Mouse (Mus musculus) hindbrain, embryonic 10.5 days (tissue): Measurements from ENCODE around the gene Psmb8. TPM values are rescaled to one million over a fixed set of nuclear protein-coding genes. Genes with fewer than 3 reads are reported as not detected.

Experiments used
- DNase-seq: peaks from one replicate; pipeline ENCODE4 v3.0.0-alpha.2; 2017; ENCODE audit warnings: low spot score
- H3K27ac ChIP-seq: fragments of 300-500 bp; sonication (generic); 2 replicates; pipeline ENCODE4 v1.5.1; 2016; ENCODE audit warnings: mild to moderate bottlenecking, moderate library complexity
- H3K27me3 ChIP-seq: fragments of 300-500 bp; sonication (generic); 2 replicates; pipeline ENCODE4 v1.6.1; 2016; ENCODE audit warnings: mild to moderate bottlenecking; ENCODE audit not compliant: poor library complexity, insufficient read depth, severe bottlenecking
- H3K36me3 ChIP-seq: fragments of 300-500 bp; sonication (generic); 2 replicates; pipeline ENCODE4 v1.6.1; 2016; ENCODE audit warnings: mild to moderate bottlenecking, moderate library complexity
- H3K4me1 ChIP-seq: fragments of 300-500 bp; sonication (generic); replicated peaks from 2 replicates; pipeline ENCODE4 v1.6.1; 2016; ENCODE audit warnings: mild to moderate bottlenecking
- H3K4me3 ChIP-seq: fragments of 300-500 bp; sonication (generic); 2 replicates; pipeline ENCODE4 v1.5.1; 2016; ENCODE audit warnings: mild to moderate bottlenecking, moderate library complexity
- H3K9me3 ChIP-seq: fragments of 300-500 bp; sonication (generic); 2 replicates; pipeline ENCODE4 v1.6.1; 2016; ENCODE audit warnings: mild to moderate bottlenecking, moderate library complexity
- WGBS: fragments of 180-500 bp; shearing (Covaris S2); methylation state at CpG from one replicate; pipeline ENCODE4 v1.1.7; 2016; 5-methylcytosine and 5-hydroxymethylcytosine counted together
- polyA plus RNA-seq: library from polyadenylated mRNA; unstranded; fragments of >200 nt; fragmentation: Nextera tagmentation; extraction: Ambion mirVana; gene quantifications from 2 replicates; pipeline ENCODE4 v1.2.1, GENCODE M21; 2016

Gene Psmb8
- polyA plus RNA-seq, 1 experiment from 2014 or later, result 1.8 TPM

DNA sequence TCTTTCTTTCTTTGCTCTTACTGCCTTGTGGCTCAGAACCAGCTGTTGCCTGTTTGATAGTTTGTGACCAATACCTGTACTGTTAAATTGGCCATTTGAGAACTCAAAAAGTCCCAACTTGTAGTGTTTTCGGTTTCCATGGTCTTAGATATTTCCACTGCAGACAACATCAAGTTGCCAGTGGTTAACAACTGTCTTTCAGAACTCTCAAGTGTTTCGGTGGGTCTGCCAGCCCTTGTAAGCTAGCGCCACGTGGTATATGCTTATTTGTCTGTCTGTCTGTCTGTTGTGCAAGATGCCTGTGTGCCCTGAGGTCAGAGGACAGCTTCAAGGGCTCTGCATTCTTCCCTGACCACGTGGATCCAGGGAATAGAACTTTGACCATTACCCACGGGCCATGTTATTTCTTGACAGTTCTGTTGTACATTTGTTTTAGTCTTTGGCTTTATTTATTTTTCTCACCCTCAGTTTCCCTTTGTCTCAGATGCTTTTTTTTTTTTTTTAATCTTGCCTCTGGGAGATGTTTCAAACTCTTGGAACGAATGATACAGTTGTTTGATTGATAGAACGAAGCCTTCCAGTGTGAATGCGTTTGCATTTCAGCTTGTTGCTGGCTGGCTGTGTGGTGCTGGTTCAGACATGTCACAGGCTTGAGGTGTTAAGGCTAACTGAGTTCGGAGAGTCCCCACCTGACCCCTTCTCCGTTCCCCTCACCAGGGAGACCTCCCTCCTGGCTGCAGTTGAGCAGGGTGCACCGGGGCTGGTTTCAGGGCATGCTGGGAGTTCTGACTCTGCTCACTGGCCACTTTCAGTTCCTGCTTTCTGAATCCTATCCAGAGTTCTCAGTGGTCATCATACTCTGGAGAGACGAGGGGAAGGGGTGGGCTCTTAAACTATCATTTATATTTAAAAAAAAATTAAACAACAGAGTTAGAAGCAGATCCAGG lies 17.3 kb upstream of the Psmb8 start:
- no peaks in the 10 kb centered on the region for H3K36me3 ChIP-seq
- 74% methylated on average over 13 of the region's 13 CpGs for WGBS
- peaks cover 23% of the 10 kb centered on the region for H3K27me3 ChIP-seq
- no peak for DNase-seq
- H3K27ac ChIP-seq, result no peak overlapping the region
- H3K4me3 ChIP-seq, result no peak overlapping the region
- peaks cover 13% of the 10 kb centered on the region for H3K9me3 ChIP-seq
- no peaks in the 10 kb centered on the region for H3K4me1 ChIP-seq

DNA sequence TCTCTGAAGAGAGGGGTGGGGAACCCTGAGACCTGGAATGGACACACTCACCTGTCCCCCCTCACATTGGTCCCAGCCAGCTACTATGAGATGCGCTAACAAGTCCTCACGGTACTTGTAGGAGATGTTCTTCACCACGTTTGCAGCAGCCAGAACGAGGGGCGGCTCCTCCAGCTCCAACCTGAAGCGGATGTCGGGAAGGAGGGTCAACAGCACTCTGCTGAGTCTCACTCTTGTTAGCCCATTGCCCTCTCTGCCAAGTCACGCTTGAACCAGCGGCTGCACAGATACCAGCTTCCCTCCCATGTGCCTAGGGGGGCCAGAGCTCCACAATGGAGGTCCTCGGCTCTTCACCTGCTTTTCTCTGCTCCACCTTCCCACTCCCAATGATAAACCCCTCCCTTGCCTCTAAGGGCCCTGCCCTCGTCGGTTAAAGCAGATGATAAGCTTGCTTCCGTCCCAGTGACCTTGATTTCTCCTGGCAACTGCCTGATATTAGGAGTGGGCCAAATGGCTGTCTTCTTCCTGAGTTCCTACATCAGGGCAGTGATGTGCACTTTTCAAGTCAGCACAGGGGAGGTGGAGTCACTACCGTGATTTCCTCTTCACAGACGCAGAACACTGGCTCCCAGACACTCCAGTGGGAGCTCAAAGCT lies 13.8 kb upstream of the Psmb8 start:
- WGBS, result 83% methylated on average over 15 of the region's 15 CpGs
- no peak overlapping the region for H3K27ac ChIP-seq
- DNase-seq, result no peak
- H3K27me3 ChIP-seq, result peaks cover 57% of the 10 kb centered on the region
- peaks cover 19% of the 10 kb centered on the region for H3K4me1 ChIP-seq
- no peak overlapping the region for H3K4me3 ChIP-seq
- H3K9me3 ChIP-seq, result no peaks in the 10 kb centered on the region
- no peaks in the 10 kb centered on the region for H3K36me3 ChIP-seq

DNA sequence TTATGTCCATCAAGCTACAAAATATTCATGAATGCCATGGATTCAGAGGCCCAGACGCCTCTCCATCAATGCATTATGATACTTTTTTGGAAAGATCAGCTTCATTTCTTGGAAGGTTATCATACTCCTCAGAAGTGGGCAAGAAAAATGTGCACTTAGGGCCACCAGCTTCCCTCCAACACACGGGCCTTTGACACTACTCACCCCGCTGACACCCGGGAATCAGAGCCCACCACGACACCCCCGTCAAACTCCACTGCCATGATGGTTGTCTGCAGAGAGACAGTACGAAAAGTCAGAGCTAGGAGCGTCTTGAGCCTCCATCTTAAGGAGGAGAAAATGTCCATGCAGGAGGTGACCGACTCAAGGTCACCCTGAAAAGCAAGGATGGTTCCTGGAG lies 12.0 kb upstream of the Psmb8 start:
- no peaks in the 10 kb centered on the region for H3K9me3 ChIP-seq
- H3K27ac ChIP-seq, result no peak overlapping the region
- no peaks in the 10 kb centered on the region for H3K36me3 ChIP-seq
- 89% methylated on average over 9 of the region's 9 CpGs for WGBS
- H3K4me3 ChIP-seq, result no peak overlapping the region
- H3K4me1 ChIP-seq, result peaks cover 19% of the 10 kb centered on the region
- H3K27me3 ChIP-seq, result peaks cover 75% of the 10 kb centered on the region
- DNase-seq, result no peak

DNA sequence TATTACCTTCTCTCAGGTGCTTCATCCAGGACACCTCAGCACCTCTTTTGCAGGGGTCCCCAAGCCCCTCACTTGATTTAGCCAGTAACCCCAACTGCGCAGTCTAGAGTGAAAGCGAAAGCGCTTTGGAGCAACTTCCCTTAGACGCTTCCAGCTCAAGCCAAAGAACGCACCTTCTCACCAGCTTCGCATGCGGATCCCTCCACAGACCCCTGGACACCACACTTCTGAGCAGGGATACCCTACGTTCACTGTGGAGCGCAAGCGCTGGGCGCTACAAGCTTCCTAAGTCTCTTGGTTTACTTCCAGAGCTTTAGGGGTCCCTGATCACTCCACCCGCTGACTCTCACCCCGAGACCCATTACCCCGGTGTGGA lies 10.6 kb upstream of the Psmb8 start:
- H3K9me3 ChIP-seq, result no peaks in the 10 kb centered on the region
- H3K4me1 ChIP-seq, result peaks cover 19% of the 10 kb centered on the region
- H3K4me3 ChIP-seq, result peak overlapping the region; percentile 56
- H3K36me3 ChIP-seq, result no peaks in the 10 kb centered on the region
- peak overlapping the region; percentile 35; the same call in 1 of the 2 replicates for H3K27ac ChIP-seq
- peaks cover 86% of the 10 kb centered on the region for H3K27me3 ChIP-seq
- 4% methylated on average over 14 of the region's 14 CpGs for WGBS
- no peak for DNase-seq

DNA sequence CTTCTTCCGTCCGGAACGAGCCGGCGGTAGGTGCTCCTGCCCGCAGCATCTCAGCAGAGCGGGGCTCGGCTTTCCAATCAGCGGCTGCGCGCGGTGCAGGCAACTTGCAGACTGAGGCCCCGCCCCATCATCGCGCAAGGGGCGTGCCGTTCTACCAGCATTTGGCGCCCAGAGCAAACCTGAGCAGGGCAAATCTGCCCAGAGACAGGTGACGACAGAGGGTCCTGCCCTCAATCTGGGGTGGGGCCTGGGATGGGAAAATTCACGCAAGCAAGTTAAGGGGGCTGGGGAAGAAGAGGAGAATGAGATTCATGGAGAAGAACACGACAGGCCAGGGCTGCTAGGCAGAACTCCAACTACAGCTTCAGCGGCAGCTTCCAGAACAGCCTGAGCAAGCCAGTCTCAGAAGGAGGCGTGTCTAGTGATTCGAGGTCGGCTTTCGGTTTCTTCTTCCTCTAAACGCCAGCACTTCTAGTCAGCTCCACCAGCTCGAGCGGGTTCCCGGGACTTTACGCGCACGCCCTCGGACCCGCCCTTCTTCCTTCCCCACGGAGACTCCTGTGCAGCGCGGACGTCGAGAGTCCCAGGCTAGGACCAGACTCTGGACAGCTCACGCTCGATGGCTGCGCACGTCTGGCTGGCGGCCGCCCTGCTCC lies 10.1 kb upstream of the Psmb8 start, which contains the start of the genes Tap1 and Psmb9:
Gene Tap1, plus strand, starts transcription at position 293 of the 656 bp plus-strand sequence.
Gene Psmb9, minus strand, starts transcription at position 504 of the 656 bp plus-strand sequence.
- Histone ChIP-seq H3K36me3 (no peaks in the 10 kb centered on the region), H3K9me3 (no peaks in the 10 kb centered on the region), H3K27ac (peak within 1 kb of the TSS; percentile 57), H3K27me3 (peaks cover 92% of the 10 kb centered on the region), H3K4me3 (peak within 1 kb of the TSS; percentile 56), H3K4me1 (peaks cover 19% of the 10 kb centered on the region)
- WGBS, result under 1% methylated on average over 46 of the region's 46 CpGs
- DNase-seq, result peak; percentile 92

DNA sequence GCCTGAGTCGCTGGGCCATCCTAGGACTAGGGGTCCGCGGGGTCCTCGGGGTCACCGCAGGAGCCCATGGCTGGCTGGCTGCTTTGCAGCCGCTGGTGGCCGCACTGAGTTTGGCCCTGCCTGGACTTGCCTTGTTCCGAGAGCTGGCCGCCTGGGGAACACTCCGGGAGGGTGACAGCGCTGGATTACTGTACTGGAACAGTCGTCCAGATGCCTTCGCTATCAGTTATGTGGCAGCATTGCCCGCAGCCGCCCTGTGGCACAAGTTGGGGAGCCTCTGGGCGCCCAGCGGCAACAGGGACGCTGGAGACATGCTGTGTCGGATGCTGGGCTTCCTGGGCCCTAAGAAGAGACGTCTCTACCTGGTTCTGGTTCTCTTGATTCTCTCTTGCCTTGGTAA lies 9.5 kb upstream of the Psmb8 start:
- H3K27ac ChIP-seq, result peak overlapping the region; percentile 57
- peak overlapping the region; percentile 56 for H3K4me3 ChIP-seq
- H3K36me3 ChIP-seq, result no peaks in the 10 kb centered on the region
- H3K9me3 ChIP-seq, result no peaks in the 10 kb centered on the region
- peaks cover 19% of the 10 kb centered on the region for H3K4me1 ChIP-seq
- H3K27me3 ChIP-seq, result peaks cover 98% of the 10 kb centered on the region
- 3% methylated on average over 20 of the region's 20 CpGs for WGBS
- DNase-seq, result no peak

DNA sequence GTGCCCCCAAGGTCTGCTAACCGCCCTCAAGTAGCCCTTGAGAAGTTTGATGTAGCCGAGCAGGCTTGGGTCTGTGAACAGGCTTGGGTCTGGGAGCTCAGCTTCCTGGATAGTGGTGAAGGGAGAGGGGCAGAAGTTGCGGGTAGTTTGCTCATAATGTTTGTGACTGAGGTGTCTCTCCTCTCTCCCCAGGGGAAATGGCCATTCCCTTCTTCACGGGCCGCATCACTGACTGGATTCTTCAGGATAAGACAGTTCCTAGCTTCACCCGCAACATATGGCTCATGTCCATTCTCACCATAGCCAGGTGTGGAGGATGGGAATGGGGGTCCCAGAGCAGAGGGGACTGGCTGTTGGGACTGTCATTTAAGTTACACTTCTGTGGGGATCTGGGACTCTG lies 8.5 kb upstream of the Psmb8 start:
- no peaks in the 10 kb centered on the region for H3K9me3 ChIP-seq
- no peak overlapping the region for H3K27ac ChIP-seq
- no peaks in the 10 kb centered on the region for H3K36me3 ChIP-seq
- H3K27me3 ChIP-seq, result peaks cover 98% of the 10 kb centered on the region
- WGBS, result 77% methylated on average over 6 of the region's 6 CpGs
- no peak overlapping the region for H3K4me3 ChIP-seq
- H3K4me1 ChIP-seq, result peaks cover 19% of the 10 kb centered on the region
- DNase-seq, result no peak

DNA sequence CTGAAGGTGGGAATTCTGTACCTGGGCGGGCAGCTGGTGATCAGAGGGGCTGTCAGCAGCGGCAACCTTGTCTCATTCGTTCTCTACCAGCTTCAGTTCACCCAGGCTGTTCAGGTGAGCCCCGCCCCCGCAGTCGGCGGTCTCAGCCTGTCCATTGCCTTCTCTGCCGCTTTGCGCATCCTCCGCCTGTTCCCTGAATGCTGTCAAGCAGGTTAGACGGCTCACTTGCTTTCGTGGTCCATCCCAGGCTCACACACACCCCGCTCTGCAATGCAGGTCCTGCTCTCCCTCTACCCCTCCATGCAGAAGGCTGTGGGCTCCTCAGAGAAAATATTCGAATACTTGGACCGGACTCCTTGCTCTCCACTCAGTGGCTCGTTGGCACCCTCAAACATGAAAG lies 4.7 kb upstream of the Psmb8 start:
- DNase-seq, result no peak
- peaks cover 16% of the 10 kb centered on the region for H3K4me1 ChIP-seq
- H3K9me3 ChIP-seq, result no peaks in the 10 kb centered on the region
- WGBS, result 25% methylated on average over 16 of the region's 16 CpGs
- H3K4me3 ChIP-seq, result no peak overlapping the region
- peaks cover 99% of the 10 kb centered on the region for H3K27me3 ChIP-seq
- no peaks in the 10 kb centered on the region for H3K36me3 ChIP-seq
- no peak overlapping the region for H3K27ac ChIP-seq

DNA sequence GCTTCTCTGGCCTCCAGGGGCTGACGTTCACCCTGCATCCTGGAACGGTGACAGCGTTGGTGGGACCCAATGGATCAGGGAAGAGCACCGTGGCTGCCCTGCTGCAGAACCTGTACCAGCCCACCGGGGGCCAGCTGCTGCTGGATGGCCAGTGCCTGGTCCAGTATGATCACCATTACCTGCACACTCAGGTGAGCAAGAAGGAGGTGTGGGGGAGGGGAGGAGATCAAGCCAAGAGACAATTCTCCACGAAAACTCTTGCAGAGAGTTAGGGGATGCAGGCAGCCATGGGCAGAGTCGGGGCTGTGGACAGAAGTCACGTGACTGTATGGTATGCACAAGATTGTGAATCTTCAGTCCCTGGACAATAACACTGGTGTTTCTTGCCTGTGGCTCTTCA lies 4.1 kb upstream of the Psmb8 start:
- no peaks in the 10 kb centered on the region for H3K36me3 ChIP-seq
- no peak overlapping the region for H3K4me3 ChIP-seq
- H3K27me3 ChIP-seq, result peaks cover 99% of the 10 kb centered on the region
- no peaks in the 10 kb centered on the region for H3K9me3 ChIP-seq
- no peak overlapping the region for H3K27ac ChIP-seq
- DNase-seq, result no peak
- H3K4me1 ChIP-seq, result peaks cover 17% of the 10 kb centered on the region
- WGBS, result 62% methylated on average over 8 of the region's 8 CpGs

DNA sequence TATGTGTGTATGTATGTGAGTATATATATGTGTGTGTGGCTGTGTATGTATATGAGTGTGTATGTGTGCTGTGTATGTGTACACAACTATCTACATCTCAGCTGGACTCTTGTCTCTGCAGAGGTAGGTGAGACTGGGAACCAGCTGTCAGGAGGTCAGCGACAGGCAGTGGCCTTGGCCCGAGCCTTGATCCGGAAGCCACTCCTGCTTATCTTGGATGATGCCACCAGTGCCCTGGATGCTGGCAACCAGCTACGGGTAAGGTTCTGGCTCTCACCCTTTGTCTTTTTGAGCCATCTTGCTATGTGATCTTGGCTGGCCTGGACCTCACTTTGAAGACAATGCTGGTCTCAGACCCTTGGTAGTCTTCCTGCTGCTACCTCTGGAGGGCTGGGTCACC lies 2.8 kb upstream of the Psmb8 start:
- H3K9me3 ChIP-seq, result no peaks in the 10 kb centered on the region
- peaks cover 98% of the 10 kb centered on the region for H3K27me3 ChIP-seq
- H3K4me1 ChIP-seq, result peaks cover 19% of the 10 kb centered on the region
- no peak overlapping the region for H3K27ac ChIP-seq
- H3K4me3 ChIP-seq, result no peak overlapping the region
- no peak for DNase-seq
- WGBS, result 88% methylated on average over 4 of the region's 4 CpGs
- H3K36me3 ChIP-seq, result no peaks in the 10 kb centered on the region

DNA sequence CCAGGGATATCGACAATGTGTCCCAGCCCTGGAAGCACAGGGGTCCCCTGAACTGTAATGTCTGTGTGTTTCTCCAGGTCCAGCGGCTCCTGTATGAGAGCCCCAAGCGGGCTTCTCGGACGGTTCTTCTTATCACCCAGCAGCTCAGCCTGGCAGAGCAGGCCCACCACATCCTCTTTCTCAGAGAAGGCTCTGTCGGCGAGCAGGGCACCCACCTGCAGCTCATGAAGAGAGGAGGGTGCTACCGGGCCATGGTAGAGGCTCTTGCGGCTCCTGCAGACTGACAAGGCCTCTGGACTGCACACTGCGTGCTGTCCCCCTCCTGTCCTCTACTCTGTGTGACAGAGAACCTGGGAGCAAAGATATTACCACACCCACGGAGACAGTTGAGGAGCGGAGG lies 1.0 kb upstream of the Psmb8 start:
- Histone ChIP-seq H3K9me3 (no peaks in the 10 kb centered on the region), H3K27ac (no peak overlapping the region), H3K4me3 (no peak overlapping the region), H3K27me3 (peaks cover 98% of the 10 kb centered on the region), H3K36me3 (no peaks in the 10 kb centered on the region), H3K4me1 (peaks cover 19% of the 10 kb centered on the region)
- WGBS, result 30% methylated on average over 12 of the region's 12 CpGs
- DNase-seq, result no peak

DNA sequence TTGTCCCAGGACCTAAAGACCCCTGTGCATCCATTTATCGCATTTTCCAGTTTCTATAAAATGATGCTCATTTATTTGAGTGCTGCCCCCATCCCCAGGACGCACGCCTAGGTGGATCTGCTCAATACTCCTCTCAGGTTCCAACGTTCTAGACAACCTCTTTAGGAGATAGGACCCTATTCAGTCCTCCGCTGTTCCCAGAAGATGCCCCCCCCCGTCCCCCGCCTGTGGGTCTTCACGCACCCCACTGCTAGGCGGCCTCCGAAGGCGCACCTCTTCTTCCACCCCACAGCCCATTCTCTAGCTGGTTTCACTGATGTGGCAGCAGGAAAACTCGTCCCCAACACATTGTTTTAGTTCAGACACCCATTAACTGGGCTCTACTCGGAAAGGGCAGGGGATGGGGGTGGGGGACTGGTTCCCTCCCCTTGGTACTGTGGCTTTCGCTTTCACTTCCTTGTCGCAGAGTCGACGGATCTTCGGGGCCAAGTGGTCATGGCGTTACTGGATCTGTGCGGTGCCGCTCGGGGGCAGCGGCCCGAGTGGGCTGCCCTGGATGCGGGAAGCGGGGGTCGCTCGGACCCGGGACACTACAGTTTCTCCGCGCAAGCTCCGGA lies 491 bp downstream of the Psmb8 start:
- 3% methylated on average over 32 of the region's 32 CpGs for WGBS
- peaks cover 93% of the 10 kb centered on the region for H3K27me3 ChIP-seq
- DNase-seq, result no peak

More for the DNA sequence above, 491 bp downstream of the Psmb8 start:
- no peak overlapping the region for H3K27ac ChIP-seq
- peak overlapping the region; percentile 51 for H3K4me3 ChIP-seq
- H3K9me3 ChIP-seq, result no peaks in the 10 kb centered on the region
- H3K36me3 ChIP-seq, result no peaks in the 10 kb centered on the region
- peaks cover 19% of the 10 kb centered on the region for H3K4me1 ChIP-seq
